Mouse (Mus musculus): Measurements from ENCODE around the gene Fhit. TPM values are rescaled to one million over a fixed set of nuclear protein-coding genes. Genes with fewer than 3 reads are reported as not detected.

The Fhit gene
- total and polyA plus RNA-seq, 3 experiments: 2.9 to 12.5 (median 7.5) TPM

DNA sequence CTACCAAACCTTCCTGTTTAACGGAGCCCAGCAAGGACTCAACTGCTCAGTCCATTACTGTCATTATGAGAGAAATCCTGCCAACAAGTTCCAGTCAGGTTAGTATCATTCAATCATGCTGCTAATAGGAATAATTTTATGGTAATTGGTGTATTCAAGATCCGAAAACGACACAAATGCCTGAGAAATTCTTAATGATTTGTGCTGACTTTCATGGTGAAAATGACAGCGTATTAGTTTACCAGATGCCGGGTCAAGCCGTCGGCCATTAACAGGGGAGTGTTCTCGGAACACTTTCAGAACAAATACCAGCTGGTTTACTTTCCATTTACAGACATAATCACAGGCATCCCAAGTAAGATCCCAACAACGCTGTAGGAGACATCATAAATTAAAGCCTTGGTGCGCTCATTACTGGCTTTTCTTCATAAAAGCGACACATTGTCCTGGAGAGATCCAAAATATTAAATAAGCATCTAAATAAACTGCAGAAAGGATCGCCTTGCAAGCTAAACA, 451.0 kb downstream of the Fhit start:
- DNase-seq: no peak

DNA sequence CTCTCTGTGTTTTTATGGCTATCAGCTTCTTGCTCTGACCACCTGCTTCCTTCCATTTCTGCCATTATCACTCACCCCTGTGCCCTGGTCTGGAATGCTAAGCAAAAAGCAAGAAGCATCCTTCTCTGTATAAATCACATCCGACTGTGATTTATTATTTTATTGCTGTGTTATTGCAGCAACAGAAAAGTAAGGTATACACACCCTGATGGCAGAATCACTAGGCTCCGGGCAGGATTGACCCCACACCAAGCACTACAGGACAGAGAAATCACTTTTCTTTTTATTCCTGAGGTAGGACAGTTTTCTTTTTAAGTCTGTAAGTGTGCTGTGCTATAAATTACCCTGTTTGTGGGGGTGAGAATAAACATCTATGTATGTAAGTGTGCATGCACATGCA, 460.1 kb downstream of the Fhit start:
- no peak for DNase-seq

GRCm38 (mm10) chr14:10680041-10680440, 481.8 kb downstream of the Fhit start:
- no peak for DNase-seq

GRCm38 (mm10) chr14:10679638-10680037, 482.2 kb downstream of the Fhit start:
- no peak for DNase-seq

DNA sequence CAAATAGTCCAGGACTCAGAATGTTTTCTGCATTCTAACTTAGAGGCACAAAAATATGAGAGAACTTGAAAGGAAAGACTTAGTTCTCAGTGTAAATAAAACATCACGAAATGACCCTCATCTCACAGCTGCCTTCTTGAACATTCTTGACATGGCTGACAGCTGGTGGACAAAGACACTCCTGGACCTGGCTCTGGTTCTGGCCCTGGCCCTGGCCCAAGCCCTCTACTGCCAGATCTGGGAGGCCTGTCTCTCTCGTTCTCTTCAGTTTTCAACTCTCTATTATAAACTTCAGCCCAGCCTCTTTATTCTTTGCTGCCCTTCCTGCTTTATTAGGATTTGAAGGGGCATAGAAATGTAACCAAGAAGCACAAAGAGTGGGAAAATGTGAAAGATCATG, 484.2 kb downstream of the Fhit start:
- no peak for DNase-seq

GRCm38 (mm10) chr14:10660247-10660646, 501.6 kb downstream of the Fhit start:
- no peak for DNase-seq

GRCm38 (mm10) chr14:10659326-10659725, 502.5 kb downstream of the Fhit start:
- DNase-seq: no peak

- no peak for DNase-seq
These were observed 503.6 kb downstream of the Fhit start for GRCm38 (mm10) chr14:10658219-10658618.

GRCm38 (mm10) chr14:10657364-10657763, 504.5 kb downstream of the Fhit start:
- no peak for DNase-seq

DNA sequence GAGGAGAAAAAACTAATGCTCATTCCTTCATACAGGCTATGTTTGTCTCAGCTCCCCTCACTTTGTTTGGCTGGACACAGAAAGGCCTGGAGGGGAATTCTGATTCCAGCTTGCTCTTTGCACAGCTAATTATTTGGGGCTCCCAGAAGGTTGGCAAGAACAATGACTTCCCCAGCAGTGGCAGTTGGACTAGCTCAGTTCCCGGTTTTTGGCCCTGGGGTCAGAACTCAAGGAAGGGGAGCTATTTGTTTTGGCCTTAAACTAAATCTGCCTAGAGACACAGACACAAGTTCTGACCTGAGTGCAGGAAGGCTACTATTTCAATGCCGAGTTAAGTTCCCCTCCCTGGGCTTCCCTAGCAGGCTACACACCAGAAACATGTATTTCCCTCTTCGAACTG, 506.0 kb downstream of the Fhit start:
- DNase-seq: no peak

DNA sequence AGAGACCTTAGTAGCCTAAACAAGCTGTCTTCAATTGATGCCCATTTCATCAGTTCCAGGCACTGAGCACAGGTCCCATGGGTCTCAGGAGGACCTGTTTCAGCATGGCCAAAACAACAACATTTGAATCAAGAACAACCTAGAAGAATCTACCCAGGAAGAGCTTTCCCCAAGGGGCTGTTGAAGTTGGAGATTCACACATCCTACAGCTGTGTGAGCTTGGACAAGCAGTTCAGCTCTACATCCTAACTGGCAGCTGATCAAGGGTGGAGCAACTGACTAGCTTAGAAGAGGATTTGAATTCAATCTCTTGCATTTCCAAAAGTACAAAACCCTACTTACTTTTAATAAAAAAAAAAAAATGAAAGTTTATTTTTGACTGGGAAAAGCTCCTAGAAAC, 514.0 kb downstream of the Fhit start:
- DNase-seq: no peak

DNA sequence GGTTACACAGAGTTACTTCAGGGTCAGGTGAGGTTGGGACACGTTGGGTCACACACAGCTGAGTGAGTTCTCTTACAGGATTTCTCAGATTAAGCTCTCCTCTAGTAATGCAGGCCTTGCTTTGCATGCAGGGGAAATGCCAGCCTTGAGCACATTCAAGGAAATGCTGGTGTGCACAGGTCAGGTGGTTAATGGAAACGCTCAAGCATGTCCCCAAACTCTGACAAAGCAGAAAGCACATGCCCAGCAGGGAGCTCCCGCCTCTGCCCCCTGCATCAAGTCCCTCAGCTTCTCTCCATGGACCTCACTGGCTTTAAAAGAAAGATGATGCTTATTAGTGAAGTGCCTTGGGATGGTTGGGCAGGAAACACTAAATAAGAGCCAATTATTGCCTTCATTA, 530.1 kb downstream of the Fhit start:
- no peak for DNase-seq

GRCm38 (mm10) chr14:10630831-10631360, 530.9 kb downstream of the Fhit start:
- DNase-seq: no peak

DNA sequence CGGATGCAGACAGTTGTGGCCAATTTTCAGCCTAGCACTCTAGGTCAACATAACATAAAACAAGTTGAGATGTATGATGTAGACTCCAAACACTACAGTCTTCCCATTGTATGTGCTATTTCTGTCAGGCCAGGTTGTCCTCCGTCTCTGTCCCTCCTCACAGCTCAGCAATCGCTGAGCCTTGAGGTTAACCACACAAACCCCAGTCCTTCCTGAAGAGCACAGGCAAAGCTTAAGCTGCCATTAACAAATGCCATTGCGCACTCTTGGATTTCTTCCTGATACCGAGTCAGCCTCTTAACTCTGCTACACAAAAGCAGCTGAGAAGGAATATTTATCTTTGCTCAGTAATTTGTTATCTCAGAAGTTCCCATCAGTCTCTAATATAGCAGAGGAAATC, 568.4 kb downstream of the Fhit start:
- DNase-seq: no peak

GRCm38 (mm10) chr14:10568937-10569552, 592.8 kb downstream of the Fhit start:
- no peak for DNase-seq

DNA sequence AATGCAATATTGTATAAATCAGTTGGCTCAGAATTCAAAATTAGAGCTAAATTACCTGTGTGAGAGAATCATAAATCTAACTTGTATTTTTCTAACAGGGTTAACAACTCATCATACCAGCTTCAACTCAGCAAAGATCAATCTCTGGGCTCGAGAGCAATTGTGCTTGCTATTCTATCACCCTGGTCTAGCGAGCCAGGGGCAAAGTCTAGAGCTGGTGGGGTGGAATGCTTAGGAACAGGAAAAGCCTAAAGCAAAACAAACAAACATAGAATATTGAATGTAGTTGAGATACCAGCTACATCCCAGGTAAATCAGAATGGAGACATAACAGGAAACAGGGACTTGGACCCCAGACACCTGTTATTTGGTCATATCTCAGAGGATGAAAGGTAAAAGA, 594.1 kb downstream of the Fhit start:
- no peak for DNase-seq

DNA sequence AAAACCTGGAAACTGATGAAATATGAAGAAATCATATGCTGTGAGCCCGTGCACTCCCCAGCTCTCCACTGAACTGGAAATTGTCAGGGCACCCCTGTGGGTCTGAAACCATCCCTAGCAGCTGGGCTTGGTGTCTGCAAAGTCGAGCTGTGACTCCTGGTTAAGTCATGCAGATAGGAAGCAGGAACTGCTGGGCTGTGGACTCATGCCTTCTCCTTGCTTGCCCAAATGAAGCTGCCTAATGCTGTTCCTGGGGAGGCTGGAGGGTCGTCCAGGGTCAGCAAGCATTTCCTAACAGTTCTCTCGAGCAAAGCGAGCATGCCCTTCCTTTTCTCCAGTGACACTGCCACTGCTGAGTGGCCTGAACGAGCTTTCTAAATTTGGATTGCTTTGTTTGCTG, 607.1 kb downstream of the Fhit start:
- DNase-seq: no peak

DNA sequence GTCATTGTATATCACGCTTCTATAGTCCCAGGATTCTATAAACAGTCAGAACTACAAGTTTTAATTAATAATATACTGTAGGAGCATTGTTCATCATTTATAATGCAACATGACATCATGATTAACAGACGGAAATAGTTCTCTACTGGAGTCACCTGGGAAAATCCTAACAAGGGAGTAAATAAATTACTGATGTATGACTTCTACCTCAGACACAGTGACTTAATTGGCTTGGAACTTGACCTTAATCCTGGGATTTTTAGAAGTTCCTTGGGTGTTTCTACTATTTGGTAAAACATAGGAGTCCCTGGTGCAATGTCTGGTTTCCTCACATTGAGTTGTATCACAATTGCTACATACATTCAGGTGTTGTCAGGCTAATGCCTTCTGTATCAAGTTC, 613.2 kb downstream of the Fhit start:
- no peak for DNase-seq

DNA sequence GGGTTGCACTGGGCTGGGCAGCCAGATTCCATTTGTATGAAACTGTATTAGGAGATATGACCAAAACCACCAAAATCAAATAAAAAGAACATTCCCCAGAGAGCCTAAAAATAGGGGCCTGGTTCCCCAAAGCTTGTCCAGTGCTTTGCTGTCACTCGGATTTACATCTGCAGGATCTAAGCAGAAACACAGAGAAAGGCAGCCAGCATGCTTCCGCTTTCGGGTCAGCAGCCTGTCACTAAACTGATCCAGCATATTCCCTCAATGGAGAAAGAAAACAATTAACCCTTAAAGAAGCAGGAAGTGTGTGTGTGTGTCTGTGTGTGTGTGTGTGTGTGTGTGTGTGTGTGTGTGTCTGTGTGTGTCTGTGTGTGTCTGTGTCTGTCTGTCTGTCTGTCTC, 615.9 kb downstream of the Fhit start:
- DNase-seq: no peak

DNA sequence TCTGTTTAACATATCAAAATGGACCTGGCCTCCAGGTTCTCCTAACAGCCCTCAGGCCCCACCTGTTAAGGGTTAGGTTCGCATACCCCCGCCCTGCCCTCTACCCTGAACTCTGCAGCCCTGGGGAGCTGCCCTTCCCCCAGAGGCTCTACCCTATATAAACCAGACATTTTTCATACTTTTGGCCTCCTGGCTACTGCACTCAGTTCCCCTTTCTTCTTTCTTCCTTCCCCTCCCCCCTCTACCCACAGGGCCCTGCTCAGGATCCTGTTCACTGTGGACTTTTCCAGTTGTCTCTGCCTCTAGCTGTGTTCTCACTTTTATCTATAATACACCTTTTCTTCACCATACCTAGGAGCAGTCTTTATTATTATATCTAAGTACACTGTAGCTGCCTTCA, 627.0 kb downstream of the Fhit start:
- DNase-seq: no peak

GRCm38 (mm10) chr14:10531748-10532500, 629.9 kb downstream of the Fhit start:
- no peak for DNase-seq

DNA sequence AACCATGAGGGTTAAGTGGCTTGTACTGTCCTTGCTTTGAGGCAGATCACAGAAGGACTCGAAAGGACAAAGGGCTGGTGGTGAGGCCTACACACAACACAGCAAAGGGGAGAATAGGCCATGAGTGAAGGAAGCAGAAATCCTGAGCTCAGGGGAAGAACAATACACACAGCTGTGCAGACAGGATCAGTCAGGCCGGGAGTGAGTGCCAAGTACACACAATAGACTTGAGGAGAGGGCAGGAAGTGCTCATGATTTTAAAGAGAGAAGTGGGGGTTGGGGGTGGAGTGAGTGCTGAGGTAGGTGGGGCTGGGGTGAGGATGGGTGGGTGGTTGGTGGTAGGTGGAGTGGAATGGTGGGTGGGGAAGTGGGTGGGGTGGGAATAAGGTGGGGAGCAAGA, 635.0 kb downstream of the Fhit start:
- no peak for DNase-seq

DNA sequence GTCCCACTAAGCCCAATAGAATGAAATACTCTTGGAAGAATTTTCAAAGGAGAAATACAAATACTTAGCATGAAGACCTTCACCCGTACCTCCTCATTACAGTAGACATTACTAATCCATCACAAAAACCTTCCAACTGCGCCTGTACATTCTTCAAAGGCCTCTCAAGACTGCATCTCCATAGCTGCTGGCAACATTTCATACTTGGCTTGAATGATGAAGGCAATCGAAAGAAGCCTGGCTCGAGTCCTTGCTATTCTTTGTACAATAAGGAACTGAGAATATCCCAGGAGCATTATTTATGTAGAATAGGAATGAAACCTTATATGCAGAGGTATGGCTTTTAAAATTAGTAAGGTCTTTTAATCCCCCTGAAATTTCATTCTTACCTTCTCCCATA, 636.0 kb downstream of the Fhit start:
- no peak for DNase-seq

DNA sequence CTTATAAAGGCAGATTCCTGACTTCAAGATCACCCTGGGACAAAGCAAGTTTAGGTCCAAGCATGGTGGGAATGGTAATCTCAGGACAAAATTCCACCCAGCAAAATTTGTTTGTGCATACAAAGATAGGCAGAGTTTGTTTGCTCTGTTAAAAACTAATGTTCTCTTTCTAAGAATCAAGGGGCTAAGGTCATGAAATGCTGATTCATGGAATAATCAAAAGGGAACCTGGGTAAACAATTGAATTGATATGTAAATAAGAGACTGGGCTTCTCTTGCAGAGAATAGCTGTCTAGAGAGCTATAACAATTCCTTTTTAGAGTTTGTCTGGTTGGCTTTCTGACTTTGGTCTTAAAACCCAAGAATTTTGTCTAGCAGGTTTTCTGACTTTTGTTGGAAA, 647.8 kb downstream of the Fhit start:
- DNase-seq: no peak
